Mouse (Mus musculus) left cerebral cortex, adult 2 months (tissue): Measurements from ENCODE around the gene Zdhhc14. TPM values are rescaled to one million over a fixed set of nuclear protein-coding genes. Genes with fewer than 3 reads are reported as not detected.

Experiments
- DNase-seq, 2 experiments: peaks; one replicate each; pipeline ENCODE4 v3.0.0; 2021 to 2022; ENCODE audit warnings: low spot score in 2 of 2, mixed read lengths in 1 of 2; ENCODE audit errors: extremely low spot score in 1 of 2
- H3K27ac ChIP-seq: fragments of 200-600 bp; 2 replicates; pipeline ENCODE4 v1.8.1; 2022
- H3K4me3 ChIP-seq: fragments of 200-600 bp; 2 replicates; pipeline ENCODE4 v1.8.1; 2022
- CTCF ChIP-seq: fragments of 200-600 bp; IDR thresholded peaks from 2 replicates; pipeline ENCODE4 v1.8.1; 2022; ENCODE audit warnings: antibody characterized with exemption, mild to moderate bottlenecking, moderate library complexity
- intact Hi-C: fragments of 180-260 bp; cut with DNase I; formaldehyde crosslinking; loops from one replicate; pipeline ENCODE4 v1.15.1; 2025
- total RNA-seq, 2 experiments: library from RNA; stranded (reverse); gene quantifications; 2 replicates each; pipeline ENCODE4 v1.2.3; 2021

Zdhhc14 gene
- total RNA-seq, 2 experiments from 2014 or later, result 44.9 to 46.8 TPM

DNA sequence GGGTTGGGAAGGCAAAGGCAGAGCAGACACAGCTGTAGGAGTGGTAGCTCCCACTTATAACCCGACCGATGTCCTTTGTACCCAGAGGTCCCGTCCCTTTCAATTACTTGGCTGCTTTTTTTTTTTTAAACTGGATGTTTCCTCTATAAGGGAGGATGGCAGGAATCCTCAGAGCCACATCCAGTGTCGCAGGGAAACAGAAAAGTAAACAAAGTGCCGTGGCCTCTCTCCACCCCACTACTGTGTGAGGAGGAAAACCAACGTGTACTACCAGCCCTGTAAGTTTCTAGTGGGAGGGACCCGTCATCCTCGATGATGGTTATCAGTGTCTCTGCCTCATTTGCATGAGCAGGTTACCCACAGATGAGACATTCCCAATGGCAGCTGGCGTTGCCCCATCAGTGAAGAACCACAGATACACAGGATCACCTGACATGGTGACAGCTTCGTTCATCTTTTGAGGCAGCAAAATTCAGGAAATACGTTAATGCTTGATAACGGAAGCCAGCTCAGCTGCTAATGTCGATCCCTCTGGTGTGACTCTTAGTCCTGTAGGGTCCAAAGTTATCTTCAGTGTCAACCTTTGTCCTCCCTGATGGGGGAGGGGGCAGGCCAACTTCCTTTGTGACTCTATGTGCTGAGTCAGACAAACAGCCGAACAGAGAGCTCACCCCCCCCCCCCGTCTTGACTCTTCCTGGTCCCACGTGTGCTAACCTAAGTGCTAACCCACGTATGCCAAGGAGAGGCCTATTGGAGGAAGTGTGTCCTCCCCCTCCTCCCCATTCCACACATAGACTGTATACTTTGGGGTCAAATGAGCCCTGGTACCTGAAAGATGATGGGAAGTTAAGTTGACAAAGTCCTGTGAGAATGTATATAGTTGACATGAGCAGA lies 309.7 kb downstream of the Zdhhc14 start:
- no peak for TF ChIP-seq CTCF
- intact Hi-C loops, result no loop called here

DNA sequence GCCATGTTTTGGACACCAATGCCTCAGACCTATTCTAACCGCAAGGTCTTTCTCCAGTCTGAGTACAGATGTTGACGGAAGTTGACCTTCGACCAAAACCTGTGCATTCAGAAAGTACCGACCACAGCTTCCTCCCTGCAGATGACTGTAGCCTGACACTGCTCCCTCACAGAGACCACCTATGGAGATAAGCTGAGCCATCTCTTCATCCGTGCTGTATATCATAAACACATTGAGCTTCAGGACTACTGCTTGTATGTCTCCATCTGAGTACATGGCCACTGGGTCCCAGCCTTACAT lies 310.2 kb downstream of the Zdhhc14 start:
- intact Hi-C loops, result no loop called here
- no peak overlapping the region for H3K27ac ChIP-seq
- TF ChIP-seq CTCF, result no peak
- DNase-seq, result no peak
- H3K4me3 ChIP-seq, result no peak overlapping the region

More for the DNA sequence above, 309.7 kb downstream of the Zdhhc14 start:
- no peak overlapping the region for H3K27ac ChIP-seq
- no peak for DNase-seq
- H3K4me3 ChIP-seq, result no peak overlapping the region

Other genes with a start within 250 kb of the Zdhhc14 start
- 1 to 10 TPM in 1 of 2 experiments, under 1 TPM in 1; 0.38 to 1.8 TPM for gene Ldhal6b, start 73.8 kb upstream of the Zdhhc14 start, total RNA-seq
- 10 to 100 TPM; 80.8 to 84.0 TPM for gene Tmem242, start 52.3 kb upstream of the Zdhhc14 start, total RNA-seq